Mouse (Mus musculus) bone marrow macrophage, adult 2 months (primary cell): ENCODE measurements around the gene Dus2.

Experiments
- CTCF ChIP-seq: IDR thresholded peaks from 2 replicates; pipeline ENCODE4 v1.5.1; 2012; ENCODE audit warnings: low read depth, mild to moderate bottlenecking, low read length, moderate library complexity
- POLR2A ChIP-seq: IDR thresholded peaks from 2 replicates; pipeline ENCODE4 v1.6.1; 2012; ENCODE audit warnings: mild to moderate bottlenecking, low read depth, low read length, borderline replicate concordance

DNA sequence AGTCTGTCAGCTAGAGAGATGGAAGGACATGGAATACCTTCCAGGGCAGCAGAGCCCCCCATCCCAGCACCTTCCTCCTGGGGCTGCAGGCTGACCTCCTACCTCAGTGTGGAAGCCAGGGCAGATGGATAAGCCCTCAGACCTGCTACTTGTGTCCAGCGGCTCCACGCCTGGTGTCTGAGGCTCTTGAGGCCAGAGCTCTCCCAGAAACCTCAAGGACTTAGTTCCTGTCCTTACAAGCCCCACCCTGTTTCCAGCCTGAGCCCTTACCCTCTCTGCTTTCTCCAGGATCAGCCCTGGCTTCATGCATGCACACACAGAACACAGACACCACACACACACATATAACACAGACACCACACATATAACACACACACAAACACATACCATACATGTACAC is 409 bp downstream of the Dus2 start:
- TF ChIP-seq CTCF (no peak), POLR2A (no peak)
